Mouse (Mus musculus) C2C12 (cell line): ENCODE results near the gene Pde1c.

ENCODE experiments used
- CTCF ChIP-seq: IDR thresholded peaks from one replicate; pipeline ENCODE4 v1.5.1; 2011; ENCODE audit not compliant: control insufficient read depth, insufficient read depth, insufficient read length
- MYOD1 ChIP-seq: IDR thresholded peaks from one replicate; pipeline ENCODE4 v1.6.1; 2011; ENCODE audit warnings: low read depth; ENCODE audit not compliant: control insufficient read depth, insufficient read length

- TF ChIP-seq CTCF (no peak), MYOD1 (no peak)
These were observed 258.6 kb downstream of the Pde1c start for GRCm38 (mm10) chr6:56310318-56310717.
